Mouse (Mus musculus): ENCODE measurements around the gene Tmem242. TPM values are rescaled to one million over a fixed set of nuclear protein-coding genes. Genes with fewer than 3 reads are reported as not detected.

The Tmem242 gene
- polyA plus RNA-seq, 1 experiment = 12.1 TPM

- TF ChIP-seq CTCF (IDR thresholded peaks at IDR 0.05; ENCODE audit: control insufficient read depth, insufficient read depth, insufficient replicate concordance, low read depth, low read length) = peak; percentile 97
- TF ChIP-seq POLR2A (IDR thresholded peaks at IDR 0.05; ENCODE audit: control insufficient read depth, low read depth, low read length) = no peak
- Histone ChIP-seq H3K36me3 (ENCODE audit: control insufficient read depth, insufficient read depth, low read length) (no peaks in the 10 kb centered on the region), H3K27ac (ENCODE audit: control insufficient read depth, insufficient read depth, low read depth, low read length) (no peak overlapping the region), H3K27me3 (ENCODE audit: control insufficient read depth, insufficient read depth, low read length) (no peaks in the 10 kb centered on the region), H3K4me3 (ENCODE audit: control insufficient read depth, low read depth, low read length) (peak overlapping the region; percentile 50), H3K4me1 (ENCODE audit: control insufficient read depth, insufficient read depth, low read length) (peaks cover 13% of the 10 kb centered on the region)
Measured at GRCm38 (mm10) chr17:5397148-5398007, 42.7 kb downstream of the Tmem242 start.

GRCm38 (mm10) chr17:5396213-5396612, 43.8 kb downstream of the Tmem242 start:
- Histone ChIP-seq H3K27ac (ENCODE audit: control insufficient read depth, insufficient read depth, low read depth, low read length) (no peak overlapping the region), H3K4me1 (ENCODE audit: control insufficient read depth, insufficient read depth, low read length) (peaks cover 7% of the 10 kb centered on the region), H3K36me3 (ENCODE audit: control insufficient read depth, insufficient read depth, low read length) (no peaks in the 10 kb centered on the region), H3K27me3 (ENCODE audit: control insufficient read depth, insufficient read depth, low read length) (no peaks in the 10 kb centered on the region), H3K4me3 (ENCODE audit: control insufficient read depth, low read depth, low read length) (no peak overlapping the region)
- TF ChIP-seq POLR2A (IDR thresholded peaks at IDR 0.05; ENCODE audit: control insufficient read depth, low read depth, low read length) (no peak), CTCF (IDR thresholded peaks at IDR 0.05; ENCODE audit: control insufficient read depth, insufficient read depth, insufficient replicate concordance, low read depth, low read length) (no peak)

DNA sequence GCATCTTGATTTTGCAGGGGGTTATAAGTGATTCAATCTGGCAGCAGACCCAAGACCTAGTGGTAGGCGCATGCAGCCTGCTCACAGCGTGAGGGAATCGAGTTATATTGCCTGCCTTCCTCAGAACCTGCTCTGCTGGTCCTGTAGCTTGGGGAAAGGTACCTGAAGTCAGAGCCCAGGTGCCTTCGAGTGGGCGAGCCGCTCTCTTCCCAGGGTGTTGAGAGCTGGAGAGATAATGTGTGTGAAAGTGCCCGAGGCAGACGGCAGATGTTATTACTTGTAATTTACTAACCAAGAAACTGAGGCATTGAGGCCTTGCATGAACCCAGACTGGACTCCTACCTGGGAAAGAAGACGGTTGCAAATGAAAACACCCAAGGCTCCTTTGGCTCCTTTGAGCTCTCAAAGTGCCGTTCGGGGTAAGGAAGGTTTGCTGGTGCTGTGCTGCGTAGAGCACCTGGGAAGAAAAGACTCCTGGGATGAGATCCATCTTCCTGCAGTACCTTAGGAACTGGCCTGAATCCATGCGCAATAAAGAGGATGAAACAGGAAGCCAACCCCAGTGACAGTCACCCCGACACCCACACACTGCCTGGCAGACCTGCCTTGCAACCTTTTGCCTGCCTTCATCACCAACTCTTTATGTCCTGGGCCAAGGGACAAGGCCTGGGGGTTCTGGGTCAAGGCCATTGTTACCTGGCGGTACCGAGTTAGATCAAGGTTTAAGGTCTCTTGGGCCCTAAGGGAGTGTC, 44.4 kb downstream of the Tmem242 start:
- Histone ChIP-seq H3K27ac (ENCODE audit: control insufficient read depth, insufficient read depth, low read depth, low read length) (no peak overlapping the region), H3K36me3 (ENCODE audit: control insufficient read depth, insufficient read depth, low read length) (no peaks in the 10 kb centered on the region), H3K4me1 (ENCODE audit: control insufficient read depth, insufficient read depth, low read length) (peaks cover 7% of the 10 kb centered on the region), H3K27me3 (ENCODE audit: control insufficient read depth, insufficient read depth, low read length) (no peaks in the 10 kb centered on the region), H3K4me3 (ENCODE audit: control insufficient read depth, low read depth, low read length) (no peak overlapping the region)
- no peak for TF ChIP-seq POLR2A (IDR thresholded peaks at IDR 0.05; ENCODE audit: control insufficient read depth, low read depth, low read length)
- TF ChIP-seq CTCF (IDR thresholded peaks at IDR 0.05; ENCODE audit: control insufficient read depth, insufficient read depth, insufficient replicate concordance, low read depth, low read length) = no peak

DNA sequence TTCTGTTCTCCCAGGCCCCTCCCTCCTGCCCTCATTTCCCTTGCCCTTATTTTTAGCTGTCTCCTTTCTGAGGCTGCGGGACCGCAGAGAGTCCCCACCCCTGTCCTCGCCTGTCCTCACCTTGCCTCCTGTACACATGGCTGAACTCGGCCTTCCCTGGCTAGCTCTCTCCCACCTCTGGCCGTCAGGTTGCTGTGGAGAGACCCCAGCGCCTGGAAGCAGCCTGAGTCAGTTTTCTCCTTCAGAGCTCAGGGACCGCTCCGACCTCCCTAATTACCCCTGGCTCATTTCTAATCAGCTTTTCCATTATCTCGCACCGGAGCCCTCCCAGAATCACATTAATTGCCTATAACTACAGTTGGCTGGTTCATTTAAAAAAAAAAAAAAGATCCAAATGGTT, 49.4 kb downstream of the Tmem242 start:
- TF ChIP-seq CTCF (IDR thresholded peaks at IDR 0.05; ENCODE audit: control insufficient read depth, insufficient read depth, insufficient replicate concordance, low read depth, low read length) (no peak), POLR2A (IDR thresholded peaks at IDR 0.05; ENCODE audit: control insufficient read depth, low read depth, low read length) (no peak)
- H3K27ac ChIP-seq (ENCODE audit: control insufficient read depth, insufficient read depth, low read depth, low read length) = no peak overlapping the region
- no peaks in the 10 kb centered on the region for H3K36me3 ChIP-seq (ENCODE audit: control insufficient read depth, insufficient read depth, low read length)
- H3K4me1 ChIP-seq (ENCODE audit: control insufficient read depth, insufficient read depth, low read length) = no peaks in the 10 kb centered on the region
- no peak overlapping the region for H3K4me3 ChIP-seq (ENCODE audit: control insufficient read depth, low read depth, low read length)
- H3K27me3 ChIP-seq (ENCODE audit: control insufficient read depth, insufficient read depth, low read length) = no peaks in the 10 kb centered on the region

GRCm38 (mm10) chr17:5388351-5388750, 51.7 kb downstream of the Tmem242 start:
- no peak for TF ChIP-seq POLR2A (IDR thresholded peaks at IDR 0.05; ENCODE audit: control insufficient read depth, low read depth, low read length)
- TF ChIP-seq CTCF (IDR thresholded peaks at IDR 0.05; ENCODE audit: control insufficient read depth, insufficient read depth, insufficient replicate concordance, low read depth, low read length) = no peak
- Histone ChIP-seq H3K4me1 (ENCODE audit: control insufficient read depth, insufficient read depth, low read length) (no peaks in the 10 kb centered on the region), H3K36me3 (ENCODE audit: control insufficient read depth, insufficient read depth, low read length) (no peaks in the 10 kb centered on the region), H3K27me3 (ENCODE audit: control insufficient read depth, insufficient read depth, low read length) (no peaks in the 10 kb centered on the region), H3K4me3 (ENCODE audit: control insufficient read depth, low read depth, low read length) (no peak overlapping the region), H3K27ac (ENCODE audit: control insufficient read depth, insufficient read depth, low read depth, low read length) (no peak overlapping the region)

GRCm38 (mm10) chr17:5386885-5387545, 53.0 kb downstream of the Tmem242 start:
- H3K4me3 ChIP-seq (ENCODE audit: control insufficient read depth, low read depth, low read length) = no peak overlapping the region
- H3K27me3 ChIP-seq (ENCODE audit: control insufficient read depth, insufficient read depth, low read length) = no peaks in the 10 kb centered on the region
- H3K36me3 ChIP-seq (ENCODE audit: control insufficient read depth, insufficient read depth, low read length) = no peaks in the 10 kb centered on the region
- H3K4me1 ChIP-seq (ENCODE audit: control insufficient read depth, insufficient read depth, low read length) = no peaks in the 10 kb centered on the region
- H3K27ac ChIP-seq (ENCODE audit: control insufficient read depth, insufficient read depth, low read depth, low read length) = no peak overlapping the region
- TF ChIP-seq CTCF (IDR thresholded peaks at IDR 0.05; ENCODE audit: control insufficient read depth, insufficient read depth, insufficient replicate concordance, low read depth, low read length) = no peak

GRCm38 (mm10) chr17:5385694-5386093, 54.4 kb downstream of the Tmem242 start:
- Histone ChIP-seq H3K27me3 (ENCODE audit: control insufficient read depth, insufficient read depth, low read length) (no peaks in the 10 kb centered on the region), H3K36me3 (ENCODE audit: control insufficient read depth, insufficient read depth, low read length) (no peaks in the 10 kb centered on the region), H3K4me3 (ENCODE audit: control insufficient read depth, low read depth, low read length) (no peak overlapping the region), H3K4me1 (ENCODE audit: control insufficient read depth, insufficient read depth, low read length) (no peaks in the 10 kb centered on the region), H3K27ac (ENCODE audit: control insufficient read depth, insufficient read depth, low read depth, low read length) (no peak overlapping the region)
- TF ChIP-seq POLR2A (IDR thresholded peaks at IDR 0.05; ENCODE audit: control insufficient read depth, low read depth, low read length) = no peak
- TF ChIP-seq CTCF (IDR thresholded peaks at IDR 0.05; ENCODE audit: control insufficient read depth, insufficient read depth, insufficient replicate concordance, low read depth, low read length) = no peak
